Mouse (Mus musculus): ENCODE measurements at regions not wholly inside any gene's neighbourhood (a gene's known extent, or its start where the extent isn't known, plus 50 kb on each side); places are given as distances from the start of the nearest gene placed in this dataset.

DNA sequence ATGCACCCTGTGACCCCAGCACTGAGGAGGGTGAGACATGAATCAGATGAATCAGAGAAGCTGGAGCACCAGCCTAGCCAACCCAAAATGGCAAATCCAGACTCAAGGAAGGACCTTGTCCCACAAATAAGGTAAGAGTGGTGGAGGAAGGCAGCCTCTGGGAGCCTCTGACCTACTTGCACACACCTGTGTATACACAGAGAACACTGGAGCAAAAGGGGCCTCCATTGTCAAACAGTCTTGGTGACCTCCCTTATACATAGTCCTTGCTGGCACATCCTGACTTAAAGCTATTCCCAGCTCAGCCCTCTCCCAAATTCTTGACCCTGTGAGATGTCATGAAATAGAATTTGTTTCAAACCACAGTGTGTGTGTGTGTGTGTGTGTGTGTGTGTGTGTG is 57.1 kb downstream of the Inhbb start:
- no peaks in the 10 kb centered on the region for H3K4me1 ChIP-seq (ENCODE audit: control insufficient read depth, insufficient read depth, low read length)
- TF ChIP-seq CTCF (IDR thresholded peaks at IDR 0.05; ENCODE audit: insufficient read depth, low read depth, low read length) (no peak), POLR2A (IDR thresholded peaks at IDR 0.05; ENCODE audit: insufficient read depth, low read depth, low read length) (no peak)
- no peak overlapping the region for H3K27ac ChIP-seq (ENCODE audit: insufficient read depth, low read depth, low read length)

DNA sequence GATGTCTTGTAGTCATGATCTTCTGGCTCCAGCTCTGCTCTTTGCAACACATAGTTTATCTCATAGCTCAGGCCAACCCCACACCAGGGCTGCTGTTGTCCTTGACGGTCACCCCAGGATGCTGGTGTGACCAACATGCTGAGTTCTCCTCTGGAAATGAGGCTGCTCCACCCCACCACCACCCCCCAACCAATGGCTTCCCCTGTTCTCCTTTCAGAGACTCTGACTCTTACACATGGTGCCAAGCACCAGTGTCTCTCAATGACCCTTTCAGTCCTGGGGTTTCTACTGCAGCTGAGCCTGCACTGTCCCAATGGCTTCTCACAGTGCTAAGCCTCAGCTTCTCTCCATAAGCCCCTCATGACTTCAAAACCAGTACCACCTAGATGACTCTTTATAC is 64.0 kb downstream of the Inhbb start:
- Histone ChIP-seq H3K4me3 (ENCODE audit: insufficient read depth, low read depth, low read length) (no peak overlapping the region), H3K4me1 (ENCODE audit: control insufficient read depth, insufficient read depth, low read length) (no peaks in the 10 kb centered on the region), H3K27ac (ENCODE audit: insufficient read depth, low read depth, low read length) (no peak overlapping the region)
- 80% methylated on average over 1 of the region's 1 CpGs for WGBS
- TF ChIP-seq CTCF (IDR thresholded peaks at IDR 0.05; ENCODE audit: insufficient read depth, low read depth, low read length) (no peak), POLR2A (IDR thresholded peaks at IDR 0.05; ENCODE audit: insufficient read depth, low read depth, low read length) (no peak)

More for the DNA sequence above, 57.1 kb downstream of the Inhbb start:
- no peak overlapping the region for H3K4me3 ChIP-seq (ENCODE audit: insufficient read depth, low read depth, low read length)

DNA sequence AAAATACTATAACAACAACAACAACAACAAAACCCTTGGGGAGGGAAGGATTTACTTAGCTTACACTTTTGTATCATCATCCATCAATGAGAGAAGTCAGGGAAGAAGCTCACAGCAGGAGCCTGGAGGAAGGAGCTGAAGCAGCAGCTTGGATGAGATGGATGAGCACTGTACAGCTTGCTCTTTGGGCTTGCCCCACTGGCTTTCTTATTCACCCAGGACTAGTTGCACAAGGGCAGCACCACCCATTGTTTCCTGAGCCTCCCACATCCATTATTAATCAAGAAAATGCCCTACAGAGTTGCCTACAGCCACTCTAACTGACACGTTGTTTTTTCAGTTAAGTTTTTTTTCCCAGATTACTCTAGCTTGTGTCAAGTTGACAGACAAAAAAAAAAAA is 65.1 kb downstream of the Inhbb start:
- no peak overlapping the region for H3K4me3 ChIP-seq (ENCODE audit: insufficient read depth, low read depth, low read length)
- 16% methylated on average over 1 of the region's 1 CpGs for WGBS
- no peak overlapping the region for H3K27ac ChIP-seq (ENCODE audit: insufficient read depth, low read depth, low read length)
- no peak for TF ChIP-seq CTCF (IDR thresholded peaks at IDR 0.05; ENCODE audit: insufficient read depth, low read depth, low read length)
- TF ChIP-seq POLR2A (IDR thresholded peaks at IDR 0.05; ENCODE audit: insufficient read depth, low read depth, low read length), result no peak
- no peaks in the 10 kb centered on the region for H3K4me1 ChIP-seq (ENCODE audit: control insufficient read depth, insufficient read depth, low read length)

DNA sequence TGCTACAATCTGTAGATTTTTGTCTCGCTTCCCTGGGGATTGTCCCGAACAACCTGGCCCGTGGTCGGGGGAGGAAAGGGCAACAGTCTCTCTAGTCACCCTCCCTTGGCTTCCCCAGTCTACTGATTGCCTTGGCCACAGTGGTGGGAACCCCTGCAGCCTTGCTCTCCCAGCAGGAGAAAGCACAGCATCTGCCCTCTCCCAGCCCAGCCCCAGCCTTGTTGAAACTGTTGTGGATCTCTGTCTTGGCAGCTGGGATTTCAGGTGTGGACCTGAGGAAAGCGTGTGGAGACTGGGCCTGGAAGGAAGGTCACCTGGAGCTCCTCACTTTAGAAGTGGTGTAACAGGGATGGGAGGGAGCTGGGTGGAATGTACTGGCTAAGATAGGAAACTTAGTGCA is 66.6 kb downstream of the Inhbb start:
- WGBS, result 89% methylated on average over 5 of the region's 5 CpGs
- H3K27ac ChIP-seq (ENCODE audit: insufficient read depth, low read depth, low read length), result no peak overlapping the region
- TF ChIP-seq CTCF (IDR thresholded peaks at IDR 0.05; ENCODE audit: insufficient read depth, low read depth, low read length), result no peak
- TF ChIP-seq POLR2A (IDR thresholded peaks at IDR 0.05; ENCODE audit: insufficient read depth, low read depth, low read length), result no peak
- no peaks in the 10 kb centered on the region for H3K4me1 ChIP-seq (ENCODE audit: control insufficient read depth, insufficient read depth, low read length)
- no peak overlapping the region for H3K4me3 ChIP-seq (ENCODE audit: insufficient read depth, low read depth, low read length)

DNA sequence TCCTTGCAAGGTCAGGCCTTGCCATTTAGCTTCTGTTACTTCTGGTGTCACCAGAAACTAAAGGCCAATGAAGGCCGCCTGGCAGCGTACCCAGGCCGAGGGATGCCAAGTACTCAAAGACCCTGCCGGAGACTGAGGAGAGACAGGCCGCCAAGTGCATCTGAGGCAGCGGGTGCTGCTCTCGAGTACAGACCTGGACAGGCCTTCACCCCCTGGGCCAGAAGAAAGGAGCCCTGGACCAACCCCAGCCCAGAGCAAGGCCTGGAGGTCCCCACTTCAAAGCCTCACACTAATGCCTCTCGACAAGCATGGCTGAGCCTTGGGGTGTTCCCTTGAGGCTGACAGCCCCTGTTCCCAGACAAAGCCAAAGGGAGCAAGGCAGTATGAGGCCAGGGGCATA is 70.5 kb downstream of the Inhbb start:
- WGBS, result 66% methylated on average over 8 of the region's 8 CpGs
- no peak for TF ChIP-seq CTCF (IDR thresholded peaks at IDR 0.05; ENCODE audit: insufficient read depth, low read depth, low read length)
- TF ChIP-seq POLR2A (IDR thresholded peaks at IDR 0.05; ENCODE audit: insufficient read depth, low read depth, low read length), result no peak
- Histone ChIP-seq H3K27ac (ENCODE audit: insufficient read depth, low read depth, low read length) (no peak overlapping the region), H3K4me3 (ENCODE audit: insufficient read depth, low read depth, low read length) (no peak overlapping the region), H3K4me1 (ENCODE audit: control insufficient read depth, insufficient read depth, low read length) (no peaks in the 10 kb centered on the region)

DNA sequence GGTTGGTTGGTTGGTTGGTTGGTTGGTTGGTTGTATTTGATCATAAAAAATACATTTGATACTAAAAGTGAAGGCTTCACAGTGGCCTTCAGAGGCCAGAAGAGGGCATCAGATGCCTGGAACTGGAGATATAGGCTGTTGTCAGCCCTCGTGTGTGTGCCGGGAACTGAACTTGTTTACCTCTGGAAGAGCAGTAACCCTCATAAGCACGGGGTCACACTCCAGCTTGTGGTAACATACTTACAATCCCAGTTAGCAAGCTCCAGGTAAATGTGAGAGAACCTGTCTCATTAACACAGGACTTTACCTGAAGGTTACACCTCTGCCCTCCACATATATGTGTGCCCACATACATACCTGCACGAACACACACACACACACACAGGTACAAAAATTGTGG is 71.2 kb downstream of the Inhbb start:
- TF ChIP-seq CTCF (IDR thresholded peaks at IDR 0.05; ENCODE audit: insufficient read depth, low read depth, low read length), result no peak
- Histone ChIP-seq H3K27ac (ENCODE audit: insufficient read depth, low read depth, low read length) (no peak overlapping the region), H3K4me1 (ENCODE audit: control insufficient read depth, insufficient read depth, low read length) (no peaks in the 10 kb centered on the region), H3K4me3 (ENCODE audit: insufficient read depth, low read depth, low read length) (no peak overlapping the region)
- WGBS, result 95% methylated on average over 4 of the region's 4 CpGs

DNA sequence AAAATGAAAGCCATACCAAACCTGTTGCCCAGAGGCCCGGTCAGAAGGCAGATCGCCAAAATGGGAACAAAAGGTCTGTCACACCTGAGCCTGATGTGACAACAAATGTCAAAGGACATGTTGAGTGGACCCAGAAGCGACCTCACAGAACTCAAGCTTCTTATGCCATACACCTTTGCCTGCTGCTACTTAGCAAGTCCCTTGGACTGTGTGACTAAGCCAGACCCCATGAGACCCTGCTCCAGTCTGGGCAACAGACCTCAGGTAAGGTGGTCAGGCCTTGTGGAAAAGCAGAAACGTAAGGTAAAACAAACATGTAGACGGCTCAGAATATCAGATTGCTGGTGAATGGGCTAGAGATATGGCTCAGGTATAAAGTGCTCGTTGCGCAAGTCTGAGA is 71.8 kb downstream of the Inhbb start:
- no peaks in the 10 kb centered on the region for H3K4me1 ChIP-seq (ENCODE audit: control insufficient read depth, insufficient read depth, low read length)
- WGBS, result 96% methylated on average over 7 of the region's 7 CpGs
- H3K4me3 ChIP-seq (ENCODE audit: insufficient read depth, low read depth, low read length), result no peak overlapping the region
- TF ChIP-seq CTCF (IDR thresholded peaks at IDR 0.05; ENCODE audit: insufficient read depth, low read depth, low read length), result no peak
- TF ChIP-seq POLR2A (IDR thresholded peaks at IDR 0.05; ENCODE audit: insufficient read depth, low read depth, low read length), result no peak
- no peak overlapping the region for H3K27ac ChIP-seq (ENCODE audit: insufficient read depth, low read depth, low read length)

DNA sequence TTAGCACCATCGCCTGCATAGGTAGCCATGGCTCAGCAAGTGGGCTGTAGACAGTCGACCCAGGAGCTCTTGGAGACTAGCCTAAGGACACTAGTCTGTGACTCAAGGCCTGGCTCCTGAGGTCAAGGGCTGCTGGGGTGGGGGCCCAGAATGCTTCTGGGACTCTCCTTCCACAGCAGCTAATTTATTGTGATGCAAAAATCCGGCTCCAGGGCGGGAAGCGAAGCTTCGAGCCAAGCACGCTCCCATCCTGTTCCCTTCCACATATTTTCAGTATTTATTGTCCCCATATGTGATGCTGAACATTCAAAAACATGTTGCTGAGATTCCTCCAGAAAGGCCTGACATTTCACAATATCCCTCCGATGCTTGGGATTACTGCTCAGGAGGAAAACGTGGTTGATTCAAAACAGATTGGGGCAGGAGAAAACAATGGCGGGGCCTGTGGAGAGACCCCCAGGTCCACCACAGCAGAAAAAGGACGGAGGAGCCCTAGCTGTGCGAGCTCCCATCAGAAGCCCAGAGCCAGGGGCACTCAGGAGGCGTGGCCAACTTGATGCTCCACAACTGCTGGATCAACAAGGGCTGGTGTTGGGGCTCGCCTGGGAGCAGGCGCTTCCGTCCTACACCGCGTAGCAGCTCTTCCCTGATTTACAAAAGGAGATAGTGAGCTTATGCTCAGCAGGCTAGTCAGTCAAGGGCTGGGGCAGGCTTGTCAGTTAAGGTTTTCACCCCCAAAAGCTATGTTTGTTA is 73.4 kb downstream of the Inhbb start:
- TF ChIP-seq POLR2A (IDR thresholded peaks at IDR 0.05; ENCODE audit: insufficient read depth, low read depth, low read length) (no peak), CTCF (IDR thresholded peaks at IDR 0.05; ENCODE audit: insufficient read depth, low read depth, low read length) (no peak)
- WGBS, result 64% methylated on average over 18 of the region's 18 CpGs
- H3K4me3 ChIP-seq (ENCODE audit: insufficient read depth, low read depth, low read length), result no peak overlapping the region
- no peak overlapping the region for H3K27ac ChIP-seq (ENCODE audit: insufficient read depth, low read depth, low read length)
- H3K4me1 ChIP-seq (ENCODE audit: control insufficient read depth, insufficient read depth, low read length), result no peaks in the 10 kb centered on the region

DNA sequence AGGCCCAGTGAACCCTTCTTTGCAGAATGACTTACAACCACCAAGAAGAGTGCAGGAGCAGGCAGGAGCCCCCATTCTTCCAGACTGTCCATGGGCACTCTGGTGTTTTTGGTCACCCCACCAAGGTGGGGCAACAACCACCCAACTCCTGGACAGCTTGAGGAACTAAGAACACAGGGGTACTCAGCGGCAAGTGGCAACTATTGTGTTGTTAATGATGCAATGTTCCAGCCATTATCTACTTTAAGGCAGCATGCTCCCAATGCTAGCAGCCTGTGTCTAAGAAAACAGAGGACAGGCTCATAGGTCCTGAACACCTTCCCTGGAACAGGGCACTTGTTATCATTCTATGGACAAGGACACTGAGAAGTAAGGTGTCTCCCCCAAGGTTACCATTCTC is 74.3 kb downstream of the Inhbb start:
- TF ChIP-seq POLR2A (IDR thresholded peaks at IDR 0.05; ENCODE audit: insufficient read depth, low read depth, low read length), result no peak
- TF ChIP-seq CTCF (IDR thresholded peaks at IDR 0.05; ENCODE audit: insufficient read depth, low read depth, low read length), result no peak
- H3K4me1 ChIP-seq (ENCODE audit: control insufficient read depth, insufficient read depth, low read length), result no peaks in the 10 kb centered on the region
- WGBS, result 91% methylated on average over 1 of the region's 1 CpGs
- H3K4me3 ChIP-seq (ENCODE audit: insufficient read depth, low read depth, low read length), result no peak overlapping the region
- H3K27ac ChIP-seq (ENCODE audit: insufficient read depth, low read depth, low read length), result no peak overlapping the region

All from olfactory bulb, adult 2 months (tissue).